Mouse (Mus musculus): ENCODE measurements around the gene Mctp2.

The Mctp2 gene

GRCm38 (mm10) chr7:72306382-72306841 lies at the start of gene Mctp2:
Gene Mctp2 (minus strand): TSS chr7:72306608.
- no peak for DNase-seq (ENCODE audit: low spot score)

- no peak for DNase-seq (ENCODE audit: low spot score)
Observed at GRCm38 (mm10) chr7:72345901-72346300, 39.5 kb upstream of the Mctp2 start.

- no peak for DNase-seq (ENCODE audit: low spot score)
Observed at GRCm38 (mm10) chr7:72343751-72344150, 37.3 kb upstream of the Mctp2 start.

- DNase-seq (ENCODE audit: low spot score), result no peak
Observed at GRCm38 (mm10) chr7:72342822-72343221, 36.4 kb upstream of the Mctp2 start.

GRCm38 (mm10) chr7:72325961-72326360 lies 19.6 kb upstream of the Mctp2 start:
- no peak for DNase-seq (ENCODE audit: low spot score)

- no peak for DNase-seq (ENCODE audit: low spot score)
Observed at GRCm38 (mm10) chr7:72320906-72321305, 14.5 kb upstream of the Mctp2 start.

GRCm38 (mm10) chr7:72320441-72320840 lies 14.0 kb upstream of the Mctp2 start:
- no peak for DNase-seq (ENCODE audit: low spot score)

GRCm38 (mm10) chr7:72314395-72315060 lies 8.1 kb upstream of the Mctp2 start:
- DNase-seq (ENCODE audit: low spot score), result no peak

GRCm38 (mm10) chr7:72313908-72314307 lies 7.5 kb upstream of the Mctp2 start:
- DNase-seq (ENCODE audit: low spot score), result no peak

GRCm38 (mm10) chr7:72311582-72311981 lies 5.2 kb upstream of the Mctp2 start:
- DNase-seq (ENCODE audit: low spot score), result no peak

- no peak for DNase-seq (ENCODE audit: low spot score)
Observed at GRCm38 (mm10) chr7:72308078-72308477, 1.7 kb upstream of the Mctp2 start.

- no peak for DNase-seq (ENCODE audit: low spot score)
Observed at GRCm38 (mm10) chr7:72306847-72307246, 439 bp upstream of the Mctp2 start.

- no peak for DNase-seq (ENCODE audit: low spot score)
Observed at GRCm38 (mm10) chr7:72305971-72306370, 437 bp downstream of the Mctp2 start.

- DNase-seq (ENCODE audit: low spot score), result no peak
Observed at GRCm38 (mm10) chr7:72301667-72302066, 4.7 kb downstream of the Mctp2 start.

- DNase-seq (ENCODE audit: low spot score), result no peak
Observed at GRCm38 (mm10) chr7:72299726-72300125, 6.7 kb downstream of the Mctp2 start.

- DNase-seq (ENCODE audit: low spot score), result no peak
Observed at GRCm38 (mm10) chr7:72297013-72297412, 9.4 kb downstream of the Mctp2 start.

GRCm38 (mm10) chr7:72296171-72296570 lies 10.2 kb downstream of the Mctp2 start:
- no peak for DNase-seq (ENCODE audit: low spot score)

GRCm38 (mm10) chr7:72294886-72295285 lies 11.5 kb downstream of the Mctp2 start:
- no peak for DNase-seq (ENCODE audit: low spot score)

GRCm38 (mm10) chr7:72293784-72294538 lies 12.4 kb downstream of the Mctp2 start:
- no peak for DNase-seq (ENCODE audit: low spot score)

GRCm38 (mm10) chr7:72292232-72292913 lies 14.0 kb downstream of the Mctp2 start:
- DNase-seq (ENCODE audit: low spot score), result no peak

- no peak for DNase-seq (ENCODE audit: low spot score)
Observed at GRCm38 (mm10) chr7:72280721-72281120, 25.7 kb downstream of the Mctp2 start.

- DNase-seq (ENCODE audit: low spot score), result no peak
Observed at GRCm38 (mm10) chr7:72278412-72278811, 28.0 kb downstream of the Mctp2 start.

- no peak for DNase-seq (ENCODE audit: low spot score)
Observed at GRCm38 (mm10) chr7:72275513-72275912, 30.9 kb downstream of the Mctp2 start.
